Mouse (Mus musculus) heart, embryonic 16.5 days (tissue): ENCODE data around the gene Rrp8. TPM values are rescaled to one million over a fixed set of nuclear protein-coding genes. Genes with fewer than 3 reads are reported as not detected.

Source experiments
- ATAC-seq: fragments of 200-750 bp; cut with Nextera tagmentation; replicated peaks from 2 replicates; pipeline ENCODE4 v1.8.0; 2017; ENCODE audit warnings: moderate number of reproducible peaks; ENCODE audit not compliant: insufficient read depth, low FRiP score; ENCODE audit errors: extremely low read depth
- H3K27ac ChIP-seq: fragments of 300-500 bp; sonication (generic); 2 replicates; pipeline ENCODE4 v1.5.1; 2014; ENCODE audit warnings: mild to moderate bottlenecking, low read length, control low read depth, moderate library complexity
- H3K27me3 ChIP-seq: fragments of 300-500 bp; sonication (generic); 2 replicates; pipeline ENCODE4 v1.6.1; 2014; ENCODE audit warnings: low read length, mixed read lengths; ENCODE audit not compliant: control insufficient read depth, insufficient read depth
- H3K36me3 ChIP-seq: fragments of 300-500 bp; sonication (generic); 2 replicates; pipeline ENCODE4 v1.6.1; 2014; ENCODE audit not compliant: control insufficient read depth, insufficient read depth
- H3K4me1 ChIP-seq: fragments of 300-500 bp; sonication (generic); 2 replicates; pipeline ENCODE4 v1.6.1; 2014; ENCODE audit warnings: low read length, mixed read lengths; ENCODE audit not compliant: control insufficient read depth, insufficient read depth
- H3K4me2 ChIP-seq: fragments of 300-500 bp; sonication (generic); 2 replicates; pipeline ENCODE4 v1.6.1; 2014; ENCODE audit warnings: low read depth, mild to moderate bottlenecking, control low read depth, low read length
- H3K4me3 ChIP-seq: fragments of 300-500 bp; sonication (generic); 2 replicates; pipeline ENCODE4 v1.5.1; 2014; ENCODE audit warnings: mild to moderate bottlenecking, control low read depth, low read length
- H3K9ac ChIP-seq: fragments of 300-500 bp; sonication (generic); 2 replicates; pipeline ENCODE4 v1.6.1; 2014; ENCODE audit warnings: low read length, control low read depth
- H3K9me3 ChIP-seq: fragments of 300-500 bp; sonication (generic); replicated peaks from 2 replicates; pipeline ENCODE4 v1.6.1; 2016; ENCODE audit warnings: low read length; ENCODE audit not compliant: control insufficient read depth
- WGBS: fragments of 180-500 bp; shearing (Covaris S2); extraction: QIAGEN DNeasy Blood & Tissue Kit; methylation state at CpG from one replicate; pipeline ENCODE4 v1.1.7; 2014; 5-methylcytosine and 5-hydroxymethylcytosine counted together
- polyA plus RNA-seq: library from polyadenylated mRNA; unstranded; fragments of >200 nt; fragmentation: Nextera tagmentation; extraction: Ambion mirVana; gene quantifications from 2 replicates; pipeline ENCODE4 v1.2.1, GENCODE M21; 2015

The Rrp8 gene
- polyA plus RNA-seq, 1 experiment from 2014 or later = 21.7 TPM

DNA sequence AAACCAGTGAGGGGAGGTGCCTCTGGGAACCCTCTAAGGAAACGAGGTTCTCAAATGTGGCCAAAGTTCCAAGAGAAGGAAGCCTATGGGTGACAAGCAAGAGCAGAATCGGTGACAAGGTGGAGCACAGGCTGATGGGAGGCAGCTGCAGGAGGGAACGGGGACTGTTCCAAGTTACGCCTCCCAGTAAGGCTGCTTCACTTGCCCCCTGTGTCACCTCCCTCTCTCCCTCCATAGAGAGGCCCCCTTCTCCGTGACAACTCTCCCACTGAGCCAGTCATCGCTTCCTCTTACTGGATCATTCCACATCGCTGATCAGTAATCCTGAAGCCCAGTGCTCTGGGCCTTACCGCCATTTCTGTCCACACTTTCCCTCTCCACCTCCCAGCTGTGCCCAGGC, 37.5 kb upstream of the Rrp8 start:
- H3K27ac ChIP-seq = peak overlapping the region; percentile 7; the same call in 1 of the 2 replicates
- H3K9ac ChIP-seq = no peak overlapping the region
- H3K36me3 ChIP-seq = peaks cover 8% of the 10 kb centered on the region; the same call in 1 of the 2 replicates
- H3K4me1 ChIP-seq = peaks cover 24% of the 10 kb centered on the region
- H3K4me3 ChIP-seq = no peak overlapping the region
- WGBS = 46% methylated on average over 8 of the region's 8 CpGs
- no peaks in the 10 kb centered on the region for H3K9me3 ChIP-seq
- ATAC-seq = peak; percentile 20; the same call in 1 of the 2 replicates
- H3K4me2 ChIP-seq = no peak overlapping the region
- no peaks in the 10 kb centered on the region for H3K27me3 ChIP-seq

DNA sequence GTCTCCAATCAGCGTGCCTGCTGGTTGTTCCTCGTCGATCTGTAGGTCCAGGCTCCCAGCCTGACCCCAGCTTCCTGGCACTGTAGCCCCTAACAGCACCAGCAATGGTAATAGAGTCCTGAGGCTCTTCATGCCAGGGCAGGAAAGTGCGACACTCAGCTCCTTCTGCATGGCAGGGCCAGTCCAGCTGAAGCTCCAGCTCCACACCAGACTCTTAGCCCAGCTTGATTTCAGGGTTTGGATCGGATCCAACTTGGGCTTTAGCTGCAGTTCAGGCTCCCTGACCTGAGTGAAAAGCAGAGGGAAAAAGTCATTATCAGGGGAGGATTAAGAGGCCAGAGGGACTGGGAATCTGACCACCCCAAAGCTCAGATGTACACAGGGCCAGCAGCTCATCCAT, 35.9 kb upstream of the Rrp8 start:
- Histone ChIP-seq H3K9ac (no peak overlapping the region), H3K27ac (no peak overlapping the region), H3K36me3 (peaks cover 8% of the 10 kb centered on the region; the same call in 1 of the 2 replicates), H3K4me1 (peaks cover 13% of the 10 kb centered on the region), H3K4me3 (no peak overlapping the region), H3K4me2 (no peak overlapping the region), H3K27me3 (no peaks in the 10 kb centered on the region), H3K9me3 (no peaks in the 10 kb centered on the region)
- WGBS = 71% methylated on average over 5 of the region's 5 CpGs
- no peak for ATAC-seq

DNA sequence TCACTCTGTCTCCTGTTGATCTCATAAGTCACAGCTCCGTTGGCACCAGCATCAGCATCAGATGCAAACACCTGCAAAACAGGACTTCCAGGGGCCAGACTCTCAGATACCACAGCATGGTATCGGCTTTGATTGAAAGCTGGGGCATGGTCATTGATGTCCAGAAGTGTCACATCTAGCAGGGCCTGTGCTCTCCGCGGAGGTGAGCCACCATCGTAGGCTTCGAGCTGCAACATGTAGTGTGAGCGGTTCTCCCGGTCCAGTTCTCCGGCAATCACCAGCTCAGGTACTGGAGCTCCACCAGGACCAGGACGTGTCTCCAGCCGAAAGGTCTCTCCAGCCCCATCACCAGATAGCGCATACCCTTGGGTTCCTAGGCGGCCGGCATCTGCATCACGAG, 35.1 kb upstream of the Rrp8 start:
- no peak overlapping the region for H3K4me2 ChIP-seq
- WGBS = 92% methylated on average over 15 of the region's 15 CpGs
- no peaks in the 10 kb centered on the region for H3K27me3 ChIP-seq
- H3K27ac ChIP-seq = no peak overlapping the region
- no peak for ATAC-seq
- H3K4me3 ChIP-seq = no peak overlapping the region
- peaks cover 8% of the 10 kb centered on the region; the same call in 1 of the 2 replicates for H3K36me3 ChIP-seq
- no peak overlapping the region for H3K9ac ChIP-seq
- H3K4me1 ChIP-seq = peaks cover 11% of the 10 kb centered on the region
- H3K9me3 ChIP-seq = no peaks in the 10 kb centered on the region

DNA sequence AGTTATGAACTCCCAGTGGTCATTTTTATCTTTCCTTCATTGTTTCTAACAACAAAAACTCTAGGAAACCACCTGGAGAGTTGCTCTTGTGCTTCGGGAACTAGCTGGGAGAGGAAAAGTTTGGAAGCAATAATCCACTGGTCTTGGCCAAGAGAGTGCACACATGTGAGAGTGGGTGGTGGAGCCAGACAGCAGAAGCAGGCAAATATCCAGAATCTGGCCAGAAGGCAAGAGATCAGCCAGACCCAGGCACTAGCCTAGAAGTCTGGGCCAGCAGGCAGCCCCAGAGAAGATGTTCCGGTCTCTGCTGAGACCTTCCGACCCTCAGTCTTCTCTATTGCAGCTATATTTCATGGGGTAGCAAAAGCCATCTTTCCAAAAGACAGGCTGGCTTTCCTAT, 32.8 kb upstream of the Rrp8 start:
- H3K4me1 ChIP-seq = 0 out of 2 replicates have a peak, but pooled peaks cover 7% of the 10 kb centered on the region
- H3K27me3 ChIP-seq = no peaks in the 10 kb centered on the region
- no peak overlapping the region for H3K4me3 ChIP-seq
- H3K9ac ChIP-seq = no peak overlapping the region
- peaks cover 11% of the 10 kb centered on the region; the same call in 1 of the 2 replicates for H3K36me3 ChIP-seq
- no peak overlapping the region for H3K27ac ChIP-seq
- 83% methylated on average over 3 of the region's 3 CpGs for WGBS
- ATAC-seq = no peak
- no peak overlapping the region for H3K4me2 ChIP-seq
- no peaks in the 10 kb centered on the region for H3K9me3 ChIP-seq

DNA sequence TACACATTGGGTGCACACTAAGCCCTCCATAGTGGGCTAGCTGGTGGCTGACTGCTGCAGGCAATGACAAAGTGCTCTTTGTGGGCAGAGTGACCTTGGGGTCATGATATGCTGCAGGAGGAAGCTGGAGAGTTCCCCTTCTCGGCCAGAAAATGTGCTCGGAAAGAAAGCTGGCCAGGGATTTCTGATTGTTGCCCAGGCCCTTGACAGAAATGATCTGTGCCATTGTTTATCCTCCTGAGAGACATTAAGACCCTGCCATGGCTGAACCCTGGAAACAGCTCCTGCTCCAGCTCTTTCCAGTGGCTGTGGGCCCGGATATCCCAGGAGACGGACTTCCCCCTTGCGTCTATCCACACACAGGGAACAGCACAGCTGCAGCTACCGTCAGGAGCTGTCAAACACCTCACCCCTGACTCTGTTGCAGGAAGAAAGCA, 30.6 kb upstream of the Rrp8 start:
- WGBS = 22% methylated on average over 6 of the region's 6 CpGs
- Histone ChIP-seq H3K4me3 (no peak overlapping the region), H3K4me1 (0 out of 2 replicates have a peak, but pooled peaks cover 7% of the 10 kb centered on the region), H3K9me3 (no peaks in the 10 kb centered on the region), H3K27me3 (peaks cover 10% of the 10 kb centered on the region), H3K4me2 (no peak overlapping the region), H3K27ac (peak overlapping the region; percentile 20), H3K36me3 (peaks cover 12% of the 10 kb centered on the region; the same call in 1 of the 2 replicates), H3K9ac (no peak overlapping the region)
- no peak; the same call in 1 of the 2 replicates for ATAC-seq

DNA sequence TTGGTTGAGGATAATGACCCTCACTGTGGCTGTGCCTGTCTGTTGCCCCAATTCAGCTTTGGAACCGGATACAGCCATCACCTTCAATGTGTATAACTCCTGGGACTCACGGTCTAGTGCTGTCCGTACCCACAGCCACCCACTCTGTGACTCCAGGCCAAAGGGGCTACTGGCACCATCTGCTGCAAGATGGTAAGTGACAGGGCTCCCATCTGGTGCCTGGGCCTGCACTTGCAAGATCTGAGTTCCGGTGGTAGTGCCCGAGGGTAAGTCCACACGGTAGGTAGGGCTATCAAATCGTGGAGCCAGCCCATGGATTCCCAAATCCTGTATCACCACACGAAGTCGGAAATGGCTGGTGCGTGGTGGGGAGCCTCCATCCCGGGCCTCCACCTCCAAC, 27.1 kb upstream of the Rrp8 start:
- Histone ChIP-seq H3K4me1 (peaks cover 7% of the 10 kb centered on the region), H3K9me3 (no peaks in the 10 kb centered on the region), H3K36me3 (0 out of 2 replicates have a peak, but pooled peaks cover 5% of the 10 kb centered on the region), H3K4me2 (no peak overlapping the region), H3K27ac (no peak overlapping the region), H3K9ac (no peak overlapping the region), H3K27me3 (peaks cover 22% of the 10 kb centered on the region), H3K4me3 (no peak overlapping the region)
- WGBS = 89% methylated on average over 11 of the region's 11 CpGs
- no peak for ATAC-seq

DNA sequence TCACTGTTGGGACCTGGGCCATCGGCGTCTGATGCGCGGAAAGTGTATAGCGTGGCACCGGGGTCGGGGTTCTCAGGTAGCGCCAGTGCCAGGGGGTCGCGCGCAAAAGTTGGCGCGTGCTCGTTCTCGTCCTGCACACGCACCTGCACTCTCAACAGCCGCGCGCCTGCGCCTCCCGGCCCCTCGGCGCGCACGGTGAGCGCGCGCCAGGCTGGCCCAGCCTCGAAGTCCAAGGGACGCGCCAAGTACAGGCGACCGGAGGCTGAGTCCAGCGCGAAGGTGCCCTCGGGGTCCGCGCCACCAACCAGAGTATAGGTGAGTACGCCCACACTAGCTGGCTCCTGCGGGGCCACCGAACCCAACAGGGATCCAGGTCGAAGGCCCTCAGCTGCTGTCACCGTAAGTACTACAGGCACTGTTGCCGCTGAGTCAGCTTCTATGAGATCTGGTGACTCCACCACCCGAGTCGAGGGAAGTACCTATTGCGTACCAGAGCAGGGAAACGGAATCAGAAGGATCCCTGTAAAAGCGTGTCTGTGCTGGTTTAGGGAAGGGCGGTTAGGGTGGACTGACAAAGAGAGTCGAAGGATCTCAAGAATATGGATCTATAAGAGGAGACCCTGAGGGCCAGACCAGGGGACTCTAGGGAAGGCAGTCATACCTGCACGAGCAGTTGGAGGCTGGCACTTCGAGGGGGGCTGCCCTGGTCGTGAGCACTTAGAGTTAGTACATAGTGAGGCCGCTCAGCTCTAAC, 25.5 kb upstream of the Rrp8 start:
- no peak overlapping the region for H3K9ac ChIP-seq
- H3K36me3 ChIP-seq = 0 out of 2 replicates have a peak, but pooled peaks cover 5% of the 10 kb centered on the region
- H3K4me3 ChIP-seq = peak overlapping the region; percentile 47

DNA sequence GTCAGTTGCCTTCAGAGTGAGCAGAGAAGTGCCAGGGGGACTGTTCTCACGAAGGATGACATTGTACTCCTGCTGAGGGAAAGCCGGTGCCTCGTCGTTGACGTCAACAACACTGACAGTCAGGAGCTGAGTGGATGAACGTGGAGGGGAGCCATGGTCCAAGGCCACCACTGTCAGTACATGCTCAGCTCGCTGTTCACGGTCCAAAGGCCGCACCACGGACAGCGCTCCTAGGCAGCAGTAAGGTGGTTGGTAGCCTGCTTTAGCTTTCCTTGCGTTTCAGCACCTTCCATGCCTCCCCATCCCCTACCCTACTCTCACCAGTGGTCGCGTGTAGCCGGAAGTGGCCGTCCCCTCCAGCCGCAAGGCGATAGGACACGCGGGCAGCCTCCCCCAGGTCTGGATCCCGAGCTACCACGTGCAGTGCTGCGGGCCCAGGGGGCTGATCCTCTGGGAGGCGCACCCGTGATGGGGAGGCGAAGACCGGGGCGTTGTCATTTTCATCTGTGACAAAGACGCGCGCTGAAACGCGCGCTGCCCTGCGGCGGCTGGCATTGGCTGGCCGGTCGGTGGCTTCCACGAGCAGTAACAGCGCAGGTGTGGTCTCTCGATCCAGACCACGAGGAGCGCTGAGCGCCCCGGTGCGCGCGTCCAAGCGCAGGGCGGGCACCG, 24.8 kb upstream of the Rrp8 start:
- Histone ChIP-seq H3K4me2 (peak overlapping the region; percentile 78), H3K27ac (no peak overlapping the region), H3K9me3 (no peaks in the 10 kb centered on the region), H3K4me3 (peak overlapping the region; percentile 47), H3K4me1 (peaks cover 5% of the 10 kb centered on the region), H3K9ac (no peak overlapping the region), H3K36me3 (0 out of 2 replicates have a peak, but pooled peaks cover 5% of the 10 kb centered on the region), H3K27me3 (peaks cover 22% of the 10 kb centered on the region)
- no peak for ATAC-seq
- WGBS = 31% methylated on average over 51 of the region's 51 CpGs

More for the DNA sequence above, 25.5 kb upstream of the Rrp8 start:
- 33% methylated on average over 55 of the region's 55 CpGs for WGBS
- ATAC-seq = no peak
- Histone ChIP-seq H3K27ac (no peak overlapping the region), H3K4me1 (peaks cover 7% of the 10 kb centered on the region), H3K9me3 (no peaks in the 10 kb centered on the region), H3K4me2 (peak overlapping the region; percentile 78), H3K27me3 (peaks cover 22% of the 10 kb centered on the region)

DNA sequence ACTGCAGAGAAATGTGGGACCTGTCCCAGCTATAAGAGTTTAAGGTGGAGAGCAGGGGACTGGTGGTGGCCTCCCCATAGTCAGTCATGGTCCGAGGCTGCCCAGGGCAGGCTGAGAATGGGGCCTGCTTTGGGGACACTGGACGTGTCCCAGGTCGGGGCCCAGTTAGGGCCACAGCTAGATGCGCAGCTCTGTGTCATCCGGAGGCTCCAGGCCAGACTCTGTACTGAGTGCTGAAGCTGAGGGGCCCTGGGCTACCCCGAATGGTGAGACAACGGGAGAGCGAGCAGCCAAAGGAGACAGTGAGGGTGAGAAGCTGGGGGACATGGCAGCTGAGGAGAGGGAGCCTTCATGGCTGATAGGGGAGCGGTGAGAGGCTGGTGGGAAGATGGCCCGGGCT, 16.1 kb upstream of the Rrp8 start:
- H3K4me3 ChIP-seq = no peak overlapping the region
- H3K4me2 ChIP-seq = no peak overlapping the region
- no peak for ATAC-seq
- H3K4me1 ChIP-seq = peaks cover 8% of the 10 kb centered on the region
- H3K27me3 ChIP-seq = no peaks in the 10 kb centered on the region
- WGBS = 86% methylated on average over 10 of the region's 10 CpGs
- H3K9me3 ChIP-seq = no peaks in the 10 kb centered on the region
- H3K9ac ChIP-seq = no peak overlapping the region
- H3K27ac ChIP-seq = no peak overlapping the region
- peaks cover 3% of the 10 kb centered on the region for H3K36me3 ChIP-seq
